Mouse (Mus musculus) layer of hippocampus, adult 9-11 months (tissue): ENCODE data around the gene Nudt8.
"Not testable (repeated sequence)": the region's sequence is repeated elsewhere in the genome, so short reads cannot be mapped to it uniquely, and the experiment has no call there.

Source experiments
- DNase-seq: peaks from one replicate; pipeline ENCODE4 v3.0.0; 2022

Gene Nudt8

GRCm38 (mm10) chr19:4017921-4018587 lies 17.7 kb downstream of the Nudt8 start:
- no peak for DNase-seq

GRCm38 (mm10) chr19:4018743-4019583 lies 18.6 kb downstream of the Nudt8 start:
- DNase-seq, result peak; percentile 83

- no peak for DNase-seq
Observed at GRCm38 (mm10) chr19:4023185-4023584, 22.8 kb downstream of the Nudt8 start.

- DNase-seq, result peak; percentile 59
Observed at GRCm38 (mm10) chr19:4027576-4027975, 27.2 kb downstream of the Nudt8 start.

- DNase-seq, result no peak
Observed at GRCm38 (mm10) chr19:4032668-4033067, 32.3 kb downstream of the Nudt8 start.

- DNase-seq, result no peak
Observed at GRCm38 (mm10) chr19:4033298-4033697, 32.9 kb downstream of the Nudt8 start.

GRCm38 (mm10) chr19:4033742-4034141 lies 33.4 kb downstream of the Nudt8 start:
- DNase-seq, result no peak

GRCm38 (mm10) chr19:4036327-4037045 lies 36.1 kb downstream of the Nudt8 start:
- peak; percentile 30 for DNase-seq

- DNase-seq, result not testable (repeated sequence)
Observed at GRCm38 (mm10) chr19:4037154-4037787, 36.9 kb downstream of the Nudt8 start.

- DNase-seq, result peak; percentile 92
Observed at GRCm38 (mm10) chr19:4037788-4038232, 37.4 kb downstream of the Nudt8 start, which contains the start of gene Gstp1. Gene Gstp1, minus strand, starts transcription at chr19:4037985.

GRCm38 (mm10) chr19:4040941-4041340 lies 40.6 kb downstream of the Nudt8 start:
- not testable (repeated sequence) for DNase-seq

- DNase-seq, result not testable (repeated sequence)
Observed at GRCm38 (mm10) chr19:4041500-4041899, 41.1 kb downstream of the Nudt8 start.

GRCm38 (mm10) chr19:4042124-4042523 lies 41.7 kb downstream of the Nudt8 start:
- no peak for DNase-seq

GRCm38 (mm10) chr19:4044109-4044508 lies 43.7 kb downstream of the Nudt8 start:
- DNase-seq, result not testable (repeated sequence)

- peak; percentile 91 for DNase-seq
Observed at GRCm38 (mm10) chr19:4045966-4046865, 45.8 kb downstream of the Nudt8 start, which contains the start of gene Gstp2. Gene Gstp2, minus strand, starts transcription at chr19:4046023.

GRCm38 (mm10) chr19:4046866-4047254 lies 46.5 kb downstream of the Nudt8 start:
- DNase-seq, result no peak

GRCm38 (mm10) chr19:4047859-4048258 lies 47.5 kb downstream of the Nudt8 start:
- DNase-seq, result peak; percentile 41

- not testable (repeated sequence) for DNase-seq
Observed at GRCm38 (mm10) chr19:4049069-4049468, 48.7 kb downstream of the Nudt8 start.

- no peak for DNase-seq
Observed at GRCm38 (mm10) chr19:4051016-4051415, 50.6 kb downstream of the Nudt8 start.
